Mouse (Mus musculus) erythroblast, adult 5-6 weeks (primary cell): ENCODE results near the gene Mtnr1a. TPM values are rescaled to one million over a fixed set of nuclear protein-coding genes. Genes with fewer than 3 reads are reported as not detected.

Source experiments
- ATAC-seq: replicated peaks from 2 replicates; pipeline ENCODE4 v1.8.0; 2016; ENCODE audit warnings: moderate number of reproducible peaks, mild to moderate bottlenecking, moderate TSS enrichment, inconsistent platforms; ENCODE audit not compliant: poor library complexity, low FRiP score, severe bottlenecking
- total RNA-seq, 2 experiments: library from RNA; stranded (forward) in 1 of 2; stranded (reverse) in 1 of 2; fragments of 150-400 nt in 1 of 2; fragments of 200-764, 138-1000 nt in 1 of 2; gene quantifications; 2 replicates each; pipeline versions ENCODE4 v1.2.3 to v1.2.4; 2015 to 2017; ENCODE audit warnings: low replicate concordance in 2 of 2

The Mtnr1a gene
- total RNA-seq, 2 experiments from 2014 or later = not detected

- no peak for ATAC-seq
Observed at GRCm38 (mm10) chr8:45093599-45093998, 24.7 kb downstream of the Mtnr1a start.

- ATAC-seq = no peak
Observed at GRCm38 (mm10) chr8:45109371-45110063, 40.6 kb downstream of the Mtnr1a start.

GRCm38 (mm10) chr8:45110064-45110812 is 41.3 kb downstream of the Mtnr1a start:
- ATAC-seq = no peak

- ATAC-seq = no peak
Observed at GRCm38 (mm10) chr8:45110813-45111104, 41.8 kb downstream of the Mtnr1a start.

- no peak for ATAC-seq
Observed at GRCm38 (mm10) chr8:45111820-45112219, 42.9 kb downstream of the Mtnr1a start.

GRCm38 (mm10) chr8:45117588-45117987 is 48.7 kb downstream of the Mtnr1a start:
- ATAC-seq = no peak

GRCm38 (mm10) chr8:45125680-45126079 is 56.7 kb downstream of the Mtnr1a start:
- ATAC-seq = no peak

Other genes starting within 250 kb of the Mtnr1a start
- gene Fat1, start 133.7 kb upstream of the Mtnr1a start, total RNA-seq (2015; ENCODE audit: low replicate concordance) = under 0.01 TPM in 1 of 2 replicates, not detected in the other
- gene Fat1, start 133.7 kb upstream of the Mtnr1a start, total RNA-seq (2017; ENCODE audit: low replicate concordance) = 0.17 TPM in 1 of 2 replicates, not detected in the other
- not detected in 2 replicates for gene F11, start 192.9 kb downstream of the Mtnr1a start, total RNA-seq (2015; ENCODE audit: low replicate concordance)
- not detected in 2 replicates for gene F11, start 192.9 kb downstream of the Mtnr1a start, total RNA-seq (2017; ENCODE audit: low replicate concordance)
- not detected in 2 replicates for gene Klkb1, start 225.7 kb downstream of the Mtnr1a start, total RNA-seq (2015; ENCODE audit: low replicate concordance)
- not detected in 2 replicates for gene Klkb1, start 225.7 kb downstream of the Mtnr1a start, total RNA-seq (2017; ENCODE audit: low replicate concordance)
- not detected in 2 replicates for gene Gm45753, start 239.3 kb downstream of the Mtnr1a start, total RNA-seq (2015; ENCODE audit: low replicate concordance)
- gene Gm45753, start 239.3 kb downstream of the Mtnr1a start, total RNA-seq (2017; ENCODE audit: low replicate concordance) = not detected in 2 replicates